7 mouse cellular contexts compared by ENCODE assay signal in the genomic region with DNA sequence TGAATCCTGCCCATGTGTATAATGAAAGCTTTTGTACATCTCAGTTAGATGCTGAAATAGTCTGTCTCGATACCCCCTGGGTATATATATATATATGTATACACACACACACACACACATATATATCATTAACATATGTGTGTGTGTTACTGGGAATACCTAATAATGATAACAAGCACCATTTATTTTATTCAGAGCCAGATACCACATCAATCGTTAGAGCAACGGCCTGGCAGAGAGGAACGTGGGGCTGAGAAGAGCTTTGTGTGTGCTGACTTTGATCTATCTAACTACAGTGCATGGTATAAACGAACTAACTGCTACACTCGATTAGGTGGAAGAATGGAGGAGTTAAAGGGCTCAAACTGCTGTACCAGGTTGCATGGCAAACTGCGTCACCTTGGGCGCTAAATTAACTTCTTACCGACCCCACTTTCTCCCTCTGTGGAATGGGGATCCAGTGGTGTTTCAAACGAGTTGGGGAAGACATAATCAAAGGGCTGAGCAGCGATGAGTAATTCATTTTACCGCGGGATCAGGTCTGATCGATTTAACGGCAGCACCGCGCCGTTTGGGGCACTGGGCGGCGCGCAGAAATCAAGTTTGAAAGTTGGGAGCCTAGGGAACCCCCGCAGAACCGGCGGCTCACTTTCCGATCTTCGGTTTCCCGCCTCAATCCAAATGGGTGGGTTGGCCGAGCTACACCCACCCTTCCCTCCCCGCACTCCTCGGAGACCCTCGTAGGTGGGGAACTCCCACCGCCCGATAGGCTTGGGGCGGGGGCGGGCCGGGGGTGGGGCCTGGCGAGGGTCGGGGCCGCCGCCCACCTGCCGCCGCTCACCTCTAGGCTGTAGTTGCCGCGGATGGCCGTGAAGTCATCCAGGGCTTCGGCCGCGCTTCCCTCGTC. TPM values are rescaled to one million over a fixed set of nuclear protein-coding genes. Genes with fewer than 3 reads are reported as not detected.
DNase-seq lines count a peak whose midpoint lies in the region; ATAC-seq and TF ChIP-seq lines count a peak whose summit lies in the region.

No protein-coding gene starts in this region.

- peaks cover 6% of the 10 kb centered on the region; the same call in 1 of the 2 replicates for H3K36me3 ChIP-seq in heart, embryonic 11.5 days (ENCODE audit: control insufficient read depth, insufficient read depth, low read length)
- no peaks in the 10 kb centered on the region for H3K36me3 ChIP-seq in kidney, postnatal 0 days (ENCODE audit: insufficient read depth, low read length)
- H3K36me3 ChIP-seq in lung, embryonic 15.5 days: peaks cover 11% of the 10 kb centered on the region

- no peaks in the 10 kb centered on the region for H3K9me3 ChIP-seq in heart, embryonic 11.5 days (replicated peaks; ENCODE audit: control insufficient read depth, low read length)
- no peaks in the 10 kb centered on the region for H3K9me3 ChIP-seq in kidney, postnatal 0 days (replicated peaks; ENCODE audit: low read length)
- H3K9me3 ChIP-seq in lung, embryonic 15.5 days: no peaks in the 10 kb centered on the region

- peak; percentile 83 for ATAC-seq in heart, embryonic 11.5 days (replicated peaks; ENCODE audit: insufficient number of reproducible peaks, low FRiP score, low TSS enrichment)
- ATAC-seq in kidney, postnatal 0 days (replicated peaks; ENCODE audit: low FRiP score, low read depth): no peak; the same call in none of the 2 replicates
- peak; percentile 90 for ATAC-seq in lung, embryonic 15.5 days (ENCODE audit: borderline replicate concordance, extremely low read depth, low FRiP score, low TSS enrichment)

- TF ChIP-seq CTCF in kidney, postnatal 0 days (IDR thresholded peaks at IDR 0.05; ENCODE audit: low read depth): no peak

- H3K27ac ChIP-seq in brown adipose tissue, adult 24 weeks (replicated peaks; ENCODE audit: low read depth, low read length): 0 out of 2 replicates have a peak overlapping the region, but pooled peaks have one; percentile 39
- peak overlapping the region; percentile 94 for H3K27ac ChIP-seq in heart, embryonic 11.5 days (ENCODE audit: low read depth, low read length)
- H3K27ac ChIP-seq in kidney, postnatal 0 days: peak overlapping the region; percentile 95
- H3K27ac ChIP-seq in lung, embryonic 15.5 days: peak overlapping the region; percentile 98

- peak overlapping the region; percentile 83 for H3K4me2 ChIP-seq in heart, embryonic 11.5 days
- peak overlapping the region; percentile 84 for H3K4me2 ChIP-seq in kidney, postnatal 0 days (ENCODE audit: low read length)
- peak overlapping the region; percentile 79 for H3K4me2 ChIP-seq in lung, embryonic 15.5 days

- peak overlapping the region; percentile 76 for H3K4me3 ChIP-seq in brown adipose tissue, adult 24 weeks (ENCODE audit: insufficient read depth, low read depth, low read length)
- H3K4me3 ChIP-seq in heart, embryonic 11.5 days (ENCODE audit: low read depth, low read length): peak overlapping the region; percentile 78
- peak overlapping the region; percentile 85 for H3K4me3 ChIP-seq in kidney, postnatal 0 days (replicated peaks; ENCODE audit: low read depth, low read length)
- H3K4me3 ChIP-seq in lung, embryonic 15.5 days: peak overlapping the region; percentile 67

- H3K9ac ChIP-seq in heart, embryonic 11.5 days (ENCODE audit: low read depth, low read length): peak overlapping the region; percentile 99
- peak overlapping the region; percentile 88 for H3K9ac ChIP-seq in kidney, postnatal 0 days (ENCODE audit: low read depth, low read length)
- H3K9ac ChIP-seq in lung, embryonic 15.5 days: peak overlapping the region; percentile 89

- no peaks in the 10 kb centered on the region for H3K27me3 ChIP-seq in heart, embryonic 11.5 days (ENCODE audit: control insufficient read depth, insufficient read depth, low read length)
- no peaks in the 10 kb centered on the region for H3K27me3 ChIP-seq in kidney, postnatal 0 days (ENCODE audit: insufficient read depth, low read length)
- no peaks in the 10 kb centered on the region for H3K27me3 ChIP-seq in lung, embryonic 15.5 days

- peaks cover 3% of the 10 kb centered on the region; the same call in 1 of the 2 replicates for H3K4me1 ChIP-seq in brown adipose tissue, adult 24 weeks (ENCODE audit: control insufficient read depth, insufficient read depth, insufficient read length, low read length)
- H3K4me1 ChIP-seq in heart, embryonic 11.5 days (ENCODE audit: control insufficient read depth, insufficient read depth, low read length): no peaks in the 10 kb centered on the region
- no peaks in the 10 kb centered on the region for H3K4me1 ChIP-seq in kidney, postnatal 0 days (replicated peaks; ENCODE audit: insufficient read depth, low read length)
- peaks cover 19% of the 10 kb centered on the region for H3K4me1 ChIP-seq in lung, embryonic 15.5 days

- peak; percentile 71 for DNase-seq in 416B (ENCODE audit: low read depth)
- DNase-seq in CD4-positive, CD25-positive, alpha-beta regulatory T cell, adult 2 months (ENCODE audit: low read depth, low spot score): peak; percentile 77
- peak; percentile 59 for DNase-seq in kidney, postnatal 0 days (ENCODE audit: low spot score)
- DNase-seq in right cerebral cortex, postnatal 10 days (ENCODE audit: low spot score in 2 of 2): peak; percentile 57 to 60

- 3% methylated on average over 39 of the region's 49 CpGs for whole genome bisulfite sequencing in heart, embryonic 11.5 days (ENCODE audit: insufficient replicate concordance)
- WGBS in kidney, postnatal 0 days: 1% methylated on average over 49 of the region's 49 CpGs
- 1% methylated on average over 49 of the region's 49 CpGs for WGBS in lung, embryonic 15.5 days

RNA-seq across cellular contexts. Expression of a gene that starts 0.6 kb away (rescaled TPM):
- polyA plus RNA-seq in brown adipose tissue, adult 24 weeks (2012; ENCODE audit: insufficient read depth, insufficient read length, missing spikeins): 1.5 and 2.2 TPM in 2 replicates
- polyA plus RNA-seq in heart, embryonic 11.5 days (2014; fragmentation: Nextera tagmentation; extraction: Ambion mirVana): 21.0 and 22.6 TPM in 2 replicates
- polyA plus RNA-seq in kidney, postnatal 0 days (2015; fragmentation: Nextera tagmentation; extraction: Ambion mirVana): 15.6 and 16.7 TPM in 2 replicates
- 30.9 and 32.0 TPM in 2 replicates for polyA plus RNA-seq in lung, embryonic 15.5 days (2015; fragmentation: Nextera tagmentation; extraction: Ambion mirVana)

Comparison
In these comparisons a context has a peak if more than half of its experiments do, and no peak if none do; other contexts are left out.
1. H3K27ac ChIP-seq: peak in every context shown above with its lines; median percentile 98 in lung, embryonic 15.5 days; 95 in kidney, postnatal 0 days; 94 in heart, embryonic 11.5 days; 39 in brown adipose tissue, adult 24 weeks.